Mouse (Mus musculus) frontal cortex, postnatal 14 days (tissue): ENCODE measurements around the gene Akap17b.

Experiments
- DNase-seq, 2 experiments: peaks; one replicate each; pipeline ENCODE4 v3.0.0; 2022; ENCODE audit warnings: low spot score in 2 of 2

The Akap17b gene

GRCm38 (mm10) chrX:36587304-36588209, 57.6 kb downstream of the Akap17b start:
- no peak for DNase-seq

GRCm38 (mm10) chrX:36586629-36587303, 58.4 kb downstream of the Akap17b start:
- no peak for DNase-seq

GRCm38 (mm10) chrX:36562079-36562478, 83.1 kb downstream of the Akap17b start:
- DNase-seq, result no peak

GRCm38 (mm10) chrX:36561650-36562049, 83.5 kb downstream of the Akap17b start:
- DNase-seq, result peak; percentile 17 to 70

GRCm38 (mm10) chrX:36560170-36560569, 85.0 kb downstream of the Akap17b start:
- DNase-seq, result no peak
